Mouse (Mus musculus) c-Kit-positive CD71-positive TER-119-negative erythroid progenitor cells, embryonic 14.5 days (primary cell): ENCODE results near the gene Wwp2.

Source experiments
- DNase-seq: peaks from one replicate; pipeline ENCODE4 v3.0.0-alpha.2; 2013; ENCODE audit warnings: low read depth

Gene Wwp2

GRCm38 (mm10) chr8:107510766-107511165 is 74.6 kb downstream of the Wwp2 start:
- no peak for DNase-seq

- no peak for DNase-seq
Observed at GRCm38 (mm10) chr8:107513249-107513648, 77.1 kb downstream of the Wwp2 start.

GRCm38 (mm10) chr8:107514949-107515721 is 79.0 kb downstream of the Wwp2 start:
- DNase-seq, result no peak

- DNase-seq, result no peak
Observed at GRCm38 (mm10) chr8:107518726-107519125, 82.6 kb downstream of the Wwp2 start.

GRCm38 (mm10) chr8:107519860-107520259 is 83.7 kb downstream of the Wwp2 start:
- DNase-seq, result no peak

GRCm38 (mm10) chr8:107521788-107522554 is 85.8 kb downstream of the Wwp2 start:
- no peak for DNase-seq

GRCm38 (mm10) chr8:107522555-107522833 is 86.3 kb downstream of the Wwp2 start:
- no peak for DNase-seq

- DNase-seq, result no peak
Observed at GRCm38 (mm10) chr8:107524535-107524934, 88.4 kb downstream of the Wwp2 start.

GRCm38 (mm10) chr8:107528786-107529185 is 92.6 kb downstream of the Wwp2 start:
- DNase-seq, result no peak

GRCm38 (mm10) chr8:107537472-107537871 is 101.3 kb downstream of the Wwp2 start:
- no peak for DNase-seq

GRCm38 (mm10) chr8:107540623-107541022 is 104.5 kb downstream of the Wwp2 start:
- DNase-seq, result no peak

- no peak for DNase-seq
Observed at GRCm38 (mm10) chr8:107541369-107541768, 105.2 kb downstream of the Wwp2 start.

GRCm38 (mm10) chr8:107542151-107542550 is 106.0 kb downstream of the Wwp2 start:
- DNase-seq, result no peak

GRCm38 (mm10) chr8:107543714-107544113 is 107.5 kb downstream of the Wwp2 start:
- DNase-seq, result peak; percentile 8

GRCm38 (mm10) chr8:107544211-107544610 is 108.0 kb downstream of the Wwp2 start:
- no peak for DNase-seq

GRCm38 (mm10) chr8:107544651-107545174 is 108.5 kb downstream of the Wwp2 start:
- DNase-seq, result no peak

GRCm38 (mm10) chr8:107545621-107546152 is 109.5 kb downstream of the Wwp2 start:
- no peak for DNase-seq

GRCm38 (mm10) chr8:107546154-107546553 is 110.0 kb downstream of the Wwp2 start:
- DNase-seq, result no peak

GRCm38 (mm10) chr8:107546817-107547216 is 110.7 kb downstream of the Wwp2 start:
- no peak for DNase-seq

GRCm38 (mm10) chr8:107552234-107552633 is 116.1 kb downstream of the Wwp2 start:
- no peak for DNase-seq

- no peak for DNase-seq
Observed at GRCm38 (mm10) chr8:107555231-107555630, 119.1 kb downstream of the Wwp2 start.

GRCm38 (mm10) chr8:107556511-107556936 is 120.4 kb downstream of the Wwp2 start:
- no peak for DNase-seq
